Mouse (Mus musculus) cerebellum, adult 2 months (tissue): Measurements from ENCODE around the gene Rubcnl. TPM values are rescaled to one million over a fixed set of nuclear protein-coding genes. Genes with fewer than 3 reads are reported as not detected.

Experiments
- DNase-seq, 2 experiments: peaks; one replicate each; pipeline ENCODE4 v3.0.0; 2021
- H3K27ac ChIP-seq: fragments of 200-500 bp; 2 replicates; pipeline ENCODE4 v1.5.1; 2012; ENCODE audit warnings: low read length, control low read depth, inconsistent platforms; ENCODE audit not compliant: insufficient read depth
- H3K27me3 ChIP-seq: fragments of 200-500 bp; 2 replicates; pipeline ENCODE4 v1.6.1; 2012; ENCODE audit warnings: inconsistent platforms, mild to moderate bottlenecking, low read length, moderate library complexity; ENCODE audit not compliant: control insufficient read depth, insufficient read depth
- H3K4me1 ChIP-seq: fragments of 200-500 bp; 2 replicates; pipeline ENCODE4 v1.6.1; 2011; ENCODE audit warnings: low read length; ENCODE audit not compliant: control insufficient read depth, insufficient read depth
- H3K4me3 ChIP-seq: fragments of 200-500 bp; replicated peaks from 2 replicates; pipeline ENCODE3; 2011; ENCODE audit warnings: mild to moderate bottlenecking, low read depth, low read length, control low read depth; ENCODE audit not compliant: insufficient read depth
- CTCF ChIP-seq: fragments of 200-500 bp; IDR thresholded peaks from 2 replicates; pipeline ENCODE4 v1.5.1; 2011; ENCODE audit warnings: low read depth, mild to moderate bottlenecking, control low read depth, low read length, moderate library complexity, borderline replicate concordance; ENCODE audit not compliant: insufficient read depth
- POLR2A ChIP-seq: fragments of 200-500 bp; IDR thresholded peaks from 2 replicates; pipeline ENCODE4 v1.6.1; 2011; ENCODE audit warnings: low read length, control low read depth, borderline replicate concordance; ENCODE audit not compliant: insufficient read depth
- WGBS: fragments of 180-500 bp; shearing (Covaris S2); methylation state at CpG from one replicate; pipeline ENCODE4 v1.1.7; 2018; 5-methylcytosine and 5-hydroxymethylcytosine counted together
- polyA plus RNA-seq: library from polyadenylated mRNA; depleted of rRNA; stranded (reverse); fragments of >200 nt; gene quantifications from 2 replicates; pipeline ENCODE4 v1.2.3, GENCODE M21; 2012

The Rubcnl gene
- polyA plus RNA-seq, 1 experiment = 1.4 TPM

DNA sequence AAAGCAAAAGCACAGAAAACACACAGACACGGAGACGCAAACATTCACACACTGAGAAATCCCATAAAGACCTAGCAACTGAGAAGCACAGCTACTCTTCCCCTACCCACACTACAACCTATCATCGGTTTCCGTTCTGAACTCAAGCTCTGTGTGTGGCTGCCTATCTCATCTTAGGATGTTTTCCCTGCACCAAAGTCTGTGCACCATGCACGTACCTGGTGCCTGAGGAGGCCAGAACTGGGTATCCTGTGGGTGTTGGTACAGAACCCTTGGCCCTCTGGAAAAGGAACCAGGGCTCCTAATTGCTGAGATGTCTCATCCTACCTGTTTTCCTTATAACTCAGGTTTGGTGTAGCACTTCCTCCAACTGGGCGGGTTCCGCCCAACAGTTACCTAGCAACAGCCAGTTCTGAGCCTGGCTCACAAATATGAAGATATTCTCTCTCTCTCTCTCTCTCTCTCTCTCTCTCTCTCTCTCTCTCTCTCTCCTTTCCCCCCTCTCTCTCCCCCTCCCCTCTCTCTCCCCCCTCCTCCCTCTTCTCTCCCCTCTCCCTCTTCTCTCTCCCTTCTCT lies 30.9 kb upstream of the Rubcnl start:
- H3K27me3 ChIP-seq = no peaks in the 10 kb centered on the region; the same call in 1 of the 2 replicates
- H3K4me1 ChIP-seq = no peaks in the 10 kb centered on the region
- TF ChIP-seq POLR2A (no peak), CTCF (no peak)
- no peak for DNase-seq
- no peak overlapping the region for H3K27ac ChIP-seq
- WGBS = 74% methylated on average over 7 of the region's 7 CpGs
- no peak overlapping the region for H3K4me3 ChIP-seq

GRCm38 (mm10) chr14:74985658-74986057 lies 30.2 kb upstream of the Rubcnl start:
- Histone ChIP-seq H3K27ac (no peak overlapping the region), H3K4me3 (no peak overlapping the region)
- 54% methylated on average over 4 of the region's 4 CpGs for WGBS

GRCm38 (mm10) chr14:74986527-74986926 lies 29.3 kb upstream of the Rubcnl start:
- DNase-seq = no peak
- 84% methylated on average over 3 of the region's 3 CpGs for WGBS
- TF ChIP-seq CTCF (no peak), POLR2A (no peak)
- Histone ChIP-seq H3K27me3 (no peaks in the 10 kb centered on the region), H3K4me3 (no peak overlapping the region), H3K27ac (no peak overlapping the region), H3K4me1 (no peaks in the 10 kb centered on the region)

More at GRCm38 (mm10) chr14:74985658-74986057, 30.2 kb upstream of the Rubcnl start:
- no peaks in the 10 kb centered on the region; the same call in 1 of the 2 replicates for H3K27me3 ChIP-seq
- TF ChIP-seq CTCF (no peak), POLR2A (no peak)
- no peaks in the 10 kb centered on the region for H3K4me1 ChIP-seq
- DNase-seq = no peak

GRCm38 (mm10) chr14:74989322-74989721 lies 26.5 kb upstream of the Rubcnl start:
- WGBS = 45% methylated on average over 4 of the region's 4 CpGs
- TF ChIP-seq POLR2A (no peak), CTCF (no peak)
- DNase-seq = no peak
- Histone ChIP-seq H3K4me1 (no peaks in the 10 kb centered on the region), H3K4me3 (no peak overlapping the region), H3K27ac (no peak overlapping the region), H3K27me3 (no peaks in the 10 kb centered on the region)

GRCm38 (mm10) chr14:74989909-74990308 lies 25.9 kb upstream of the Rubcnl start:
- Histone ChIP-seq H3K4me1 (no peaks in the 10 kb centered on the region), H3K4me3 (no peak overlapping the region), H3K27me3 (no peaks in the 10 kb centered on the region), H3K27ac (no peak overlapping the region)
- DNase-seq = no peak
- TF ChIP-seq CTCF (no peak), POLR2A (no peak)
- WGBS = 90% methylated on average over 4 of the region's 4 CpGs

DNA sequence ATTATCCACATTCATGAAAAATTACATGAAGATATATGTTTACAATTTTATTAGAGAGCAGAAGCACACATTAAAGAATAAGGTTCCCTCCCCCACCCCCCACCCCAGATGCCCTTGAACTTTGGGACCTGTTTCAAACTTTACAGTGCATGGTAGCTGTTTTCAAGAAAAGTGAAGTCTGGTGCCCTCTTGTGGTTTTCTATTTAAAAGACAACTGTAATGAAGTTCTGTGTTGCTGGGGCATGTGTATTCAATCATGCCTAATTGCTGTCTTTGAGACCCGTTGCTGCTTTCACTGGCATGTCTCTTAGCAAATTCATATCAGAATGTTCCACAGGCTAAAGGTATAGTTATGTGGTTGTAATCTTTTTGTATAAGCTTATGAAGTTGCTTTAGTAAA lies 25.3 kb upstream of the Rubcnl start:
- 0% methylated on average over 1 of the region's 1 CpGs for WGBS
- Histone ChIP-seq H3K27ac (no peak overlapping the region), H3K27me3 (no peaks in the 10 kb centered on the region), H3K4me3 (no peak overlapping the region), H3K4me1 (no peaks in the 10 kb centered on the region)
- no peak for TF ChIP-seq POLR2A
- peak; percentile 55; the same call in 1 of the 2 replicates for TF ChIP-seq CTCF
- peak in 1 of 2 experiments; percentile 29 for DNase-seq

DNA sequence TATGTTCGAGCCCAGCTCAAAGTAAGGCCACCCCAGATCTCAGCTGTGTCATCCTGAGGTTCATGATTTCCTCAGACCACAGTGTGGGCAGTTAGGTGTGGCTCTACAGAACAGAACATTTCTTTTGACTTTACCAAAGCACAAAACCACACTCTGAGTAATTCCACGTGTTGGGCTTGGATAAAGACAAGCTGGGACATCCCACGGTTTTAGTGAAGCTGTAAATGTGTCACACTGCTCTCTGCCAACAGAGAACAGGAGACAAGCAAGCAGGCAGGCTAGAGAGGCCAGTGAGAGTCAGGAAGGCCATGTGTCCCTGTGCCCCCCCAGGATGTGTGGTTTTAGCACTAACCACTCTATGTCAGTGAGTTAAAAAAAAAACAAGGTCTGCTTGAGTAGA lies 19.3 kb upstream of the Rubcnl start:
- TF ChIP-seq CTCF = no peak
- no peak for TF ChIP-seq POLR2A
- no peak overlapping the region for H3K4me3 ChIP-seq
- H3K27me3 ChIP-seq = no peaks in the 10 kb centered on the region
- no peak overlapping the region for H3K27ac ChIP-seq
- no peaks in the 10 kb centered on the region for H3K4me1 ChIP-seq
- no peak for DNase-seq
- 51% methylated on average over 3 of the region's 3 CpGs for WGBS

- H3K27me3 ChIP-seq = no peaks in the 10 kb centered on the region
- TF ChIP-seq POLR2A = no peak
- TF ChIP-seq CTCF = no peak
- WGBS = 95% methylated on average over 2 of the region's 2 CpGs
- no peaks in the 10 kb centered on the region for H3K4me1 ChIP-seq
- no peak overlapping the region for H3K27ac ChIP-seq
- no peak for DNase-seq
- no peak overlapping the region for H3K4me3 ChIP-seq
These were observed 18.8 kb upstream of the Rubcnl start for GRCm38 (mm10) chr14:74997041-74997440.

- 62% methylated on average over 6 of the region's 6 CpGs for WGBS
These were observed 14.5 kb upstream of the Rubcnl start for GRCm38 (mm10) chr14:75001364-75001763.

More at GRCm38 (mm10) chr14:75001364-75001763, 14.5 kb upstream of the Rubcnl start:
- Histone ChIP-seq H3K27ac (no peak overlapping the region), H3K4me3 (no peak overlapping the region), H3K27me3 (no peaks in the 10 kb centered on the region), H3K4me1 (no peaks in the 10 kb centered on the region)
- DNase-seq = no peak
- no peak for TF ChIP-seq CTCF
